Comparison of ENCODE assay signal across 22 mouse cellular contexts in genomic region chr11:33134391-33134986, GRCm38 (mm10). TPM values are rescaled to one million over a fixed set of nuclear protein-coding genes. Genes with fewer than 3 reads are reported as not detected.
"Had no signal": no experiment of that assay in that cellular context is flagged by ENCODE, and none has a peak within 500 bp of the region (broad histone marks: within the 10 kb centered on the region; RNA-seq: fewer than 3 reads in every experiment).

No protein-coding gene starts in this region.

- H3K9ac ChIP-seq: heart, embryonic 13.5 days; heart, embryonic 15.5 days; hindbrain, embryonic 12.5 days; hindbrain, embryonic 14.5 days; intestine, embryonic 15.5 days; limb, embryonic 12.5 days had no signal

- H3K4me1 ChIP-seq: intestine, embryonic 15.5 days had no signal

- DNase-seq: gastrocnemius, adult 2 months; gastrocnemius, postnatal 10 days; gastrocnemius, postnatal 25 days; heart, postnatal 14 days; heart, postnatal 4 days; kidney, adult 18-20 months; kidney, adult 8-10 months; kidney, postnatal 10 days; kidney, postnatal 25 days; kidney, postnatal 4 days had no signal

- H3K27ac ChIP-seq: gastrocnemius, adult 2 months; heart, embryonic 13.5 days; heart, embryonic 15.5 days; hindbrain, embryonic 10.5 days; hindbrain, embryonic 12.5 days; hindbrain, embryonic 14.5 days; intestine, embryonic 15.5 days; layer of hippocampus, adult 2 months; left cerebral cortex, adult 2 months; limb, embryonic 10.5 days; limb, embryonic 12.5 days had no signal

- H3K27me3 ChIP-seq: heart, embryonic 15.5 days; hindbrain, embryonic 12.5 days; intestine, embryonic 15.5 days had no signal

- H3K4me3 ChIP-seq: gastrocnemius, adult 2 months; heart, embryonic 13.5 days; heart, embryonic 15.5 days; hindbrain, embryonic 10.5 days; hindbrain, embryonic 12.5 days; intestine, embryonic 15.5 days; layer of hippocampus, adult 2 months; left cerebral cortex, adult 2 months; limb, embryonic 10.5 days; limb, embryonic 12.5 days had no signal

- H3K36me3 ChIP-seq: heart, embryonic 13.5 days; heart, embryonic 15.5 days; hindbrain, embryonic 12.5 days; intestine, embryonic 15.5 days; limb, embryonic 10.5 days had no signal

RNA-seq across cellular contexts. Expression of gene Fgf18, which starts 12.7 kb away (rescaled TPM):
- total RNA-seq: granulocyte monocyte progenitor cell, adult 5-6 weeks had no signal
- polyA plus RNA-seq: inflammation-experienced regulatory T-cells, adult 6 months had no signal
